In genomic region chr1:169917998-169918397, GRCm38 (mm10) we compare ENCODE assay signal across 7 mouse cellular contexts. TPM values are rescaled to one million over a fixed set of nuclear protein-coding genes. Genes with fewer than 3 reads are reported as not detected.
DNase-seq lines count a peak whose midpoint lies in the region; ATAC-seq and TF ChIP-seq lines count a peak whose summit lies in the region.

No protein-coding gene starts in this region.

- no peak overlapping the region for H3K4me3 ChIP-seq in G1E (ENCODE audit: low read depth, low read length)
- H3K4me3 ChIP-seq in forebrain, embryonic 13.5 days: no peak overlapping the region
- H3K4me3 ChIP-seq in hindbrain, embryonic 10.5 days: no peak overlapping the region
- H3K4me3 ChIP-seq in lung, embryonic 15.5 days: no peak overlapping the region

- no peak overlapping the region for H3K4me2 ChIP-seq in forebrain, embryonic 13.5 days
- no peak overlapping the region for H3K4me2 ChIP-seq in lung, embryonic 15.5 days

- H3K36me3 ChIP-seq in G1E (replicated peaks): no peaks in the 10 kb centered on the region
- H3K36me3 ChIP-seq in forebrain, embryonic 13.5 days (ENCODE audit: poor library complexity, severe bottlenecking): no peaks in the 10 kb centered on the region
- H3K36me3 ChIP-seq in hindbrain, embryonic 10.5 days: no peaks in the 10 kb centered on the region
- H3K36me3 ChIP-seq in lung, embryonic 15.5 days: no peaks in the 10 kb centered on the region

- no peak overlapping the region for H3K27ac ChIP-seq in forebrain, embryonic 13.5 days
- 0 out of 2 replicates have a peak overlapping the region, but pooled peaks have one; percentile 35 for H3K27ac ChIP-seq in hindbrain, embryonic 10.5 days
- peak overlapping the region; percentile 49 for H3K27ac ChIP-seq in lung, embryonic 15.5 days

- no peak for ATAC-seq in G1E (ENCODE audit: extremely low read depth, insufficient number of reproducible peaks, low FRiP score, poor library complexity, severe bottlenecking)
- peak; percentile 55 for ATAC-seq in forebrain, embryonic 13.5 days
- peak; percentile 24 for ATAC-seq in lung, embryonic 15.5 days (ENCODE audit: borderline replicate concordance, extremely low read depth, low FRiP score, low TSS enrichment)

- peak; percentile 15 for DNase-seq in G1E (ENCODE audit: low spot score)
- DNase-seq in adrenal gland, adult (ENCODE audit: inconsistent age in 2 of 2, low spot score in 1 of 2): peak; percentile 70 to 90
- peak; percentile 51 for DNase-seq in hindbrain, embryonic 10.5 days (ENCODE audit: low spot score)
- peak; percentile 55 for DNase-seq in layer of hippocampus, adult 9-10 months (ENCODE audit: low spot score)
- peak; percentile 80 for DNase-seq in retina, embryonic 14.5 days (ENCODE audit: low spot score)

- no peak overlapping the region for H3K9ac ChIP-seq in forebrain, embryonic 13.5 days
- H3K9ac ChIP-seq in lung, embryonic 15.5 days: no peak overlapping the region

- TF ChIP-seq CTCF in G1E (IDR thresholded peaks at IDR 0.05; ENCODE audit: low read depth, low read length): peak; percentile 44

- H3K9me3 ChIP-seq in G1E (replicated peaks): no peaks in the 10 kb centered on the region
- H3K9me3 ChIP-seq in forebrain, embryonic 13.5 days (replicated peaks): no peaks in the 10 kb centered on the region
- no peaks in the 10 kb centered on the region for H3K9me3 ChIP-seq in hindbrain, embryonic 10.5 days
- H3K9me3 ChIP-seq in lung, embryonic 15.5 days: no peaks in the 10 kb centered on the region

- peaks cover 5% of the 10 kb centered on the region; the same call in 1 of the 2 replicates for H3K27me3 ChIP-seq in G1E (ENCODE audit: insufficient read depth, low read length)
- H3K27me3 ChIP-seq in forebrain, embryonic 13.5 days: peaks cover 8% of the 10 kb centered on the region; the same call in 1 of the 2 replicates
- peaks cover 5% of the 10 kb centered on the region; the same call in 1 of the 2 replicates for H3K27me3 ChIP-seq in hindbrain, embryonic 10.5 days (ENCODE audit: insufficient read depth, poor library complexity, severe bottlenecking)
- H3K27me3 ChIP-seq in lung, embryonic 15.5 days: peaks cover 4% of the 10 kb centered on the region; the same call in 1 of the 2 replicates

- 22% methylated on average over 4 of the region's 4 CpGs for whole genome bisulfite sequencing in forebrain, embryonic 13.5 days
- WGBS in hindbrain, embryonic 10.5 days: 26% methylated on average over 4 of the region's 4 CpGs
- WGBS in lung, embryonic 15.5 days: 29% methylated on average over 4 of the region's 4 CpGs

- no peaks in the 10 kb centered on the region; the same call in 1 of the 2 replicates for H3K4me1 ChIP-seq in G1E (ENCODE audit: insufficient read depth, low read depth, low read length)
- no peaks in the 10 kb centered on the region for H3K4me1 ChIP-seq in forebrain, embryonic 13.5 days
- H3K4me1 ChIP-seq in hindbrain, embryonic 10.5 days (replicated peaks): peaks cover 14% of the 10 kb centered on the region
- peaks cover 25% of the 10 kb centered on the region for H3K4me1 ChIP-seq in lung, embryonic 15.5 days

RNA-seq across cellular contexts. Expression of gene Ccdc190, which starts 10.4 kb away (rescaled TPM):
- total RNA-seq in G1E (2014; fragmentation: Nextera tagmentation) (not detected in 2 replicates), G1E (2017) (0.12 TPM in 1 of 2 replicates, not detected in the other)
- polyA plus RNA-seq in G1E (2012): not detected in 2 replicates
- 0.81 and 0.93 TPM in 2 replicates for polyA plus RNA-seq in forebrain, embryonic 13.5 days (2015; fragmentation: Nextera tagmentation; extraction: Ambion mirVana)
- not detected in 2 replicates for polyA plus RNA-seq in hindbrain, embryonic 10.5 days (2016; fragmentation: Nextera tagmentation; extraction: Ambion mirVana)
- polyA plus RNA-seq in lung, embryonic 15.5 days (2015; fragmentation: Nextera tagmentation; extraction: Ambion mirVana): 0.20 TPM in 1 of 2 replicates, not detected in the other

RNA-seq across cellular contexts. Expression of gene Hsd17b7, which starts 51.0 kb away (rescaled TPM):
- total RNA-seq in G1E (2014; fragmentation: Nextera tagmentation): 9.8 and 10.4 TPM in 2 replicates
- total RNA-seq in G1E (2017): 14.5 and 18.7 TPM in 2 replicates
- 0.86 and 3.4 TPM in 2 replicates for polyA plus RNA-seq in G1E (2012)
- polyA plus RNA-seq in forebrain, embryonic 13.5 days (2015; fragmentation: Nextera tagmentation; extraction: Ambion mirVana): 14.2 and 18.1 TPM in 2 replicates
- 24.4 and 28.5 TPM in 2 replicates for polyA plus RNA-seq in hindbrain, embryonic 10.5 days (2016; fragmentation: Nextera tagmentation; extraction: Ambion mirVana)
- 10.0 and 10.8 TPM in 2 replicates for polyA plus RNA-seq in lung, embryonic 15.5 days (2015; fragmentation: Nextera tagmentation; extraction: Ambion mirVana)

Comparison
In these comparisons a context has a peak if more than half of its experiments do, and no peak if none do; other contexts are left out.
1. DNase-seq: peak in every context shown above with its lines; median percentile 80 in adrenal gland, adult; 80 in retina, embryonic 14.5 days; 55 in layer of hippocampus, adult 9-10 months; 51 in hindbrain, embryonic 10.5 days; 15 in G1E.